Mouse (Mus musculus): ENCODE measurements around the gene Tspoap1. TPM values are rescaled to one million over a fixed set of nuclear protein-coding genes. Genes with fewer than 3 reads are reported as not detected.

The Tspoap1 gene
- polyA plus RNA-seq, 2 experiments: 1.1 to 5.5 TPM

GRCm38 (mm10) chr11:87761806-87762701, 1.7 kb downstream of the Tspoap1 start:
- 59% methylated on average over 14 of the region's 14 CpGs for WGBS (ENCODE audit: insufficient replicate concordance)
- Histone ChIP-seq H3K36me3 (replicated peaks; ENCODE audit: control insufficient read depth, insufficient read depth, low read depth) (peaks cover 13% of the 10 kb centered on the region), H3K9ac (replicated peaks) (no peak overlapping the region), H3K4me3 (ENCODE audit: insufficient read depth in 1 of 2, low read depth in 2 of 2, low read length in 2 of 2) (no peak overlapping the region), H3K27ac (no peak overlapping the region), H3K4me2 (ENCODE audit: low read depth) (no peak overlapping the region), H3K9me3 (ENCODE audit: control insufficient read depth, low read length) (no peaks in the 10 kb centered on the region), H3K27me3 (ENCODE audit: control insufficient read depth, insufficient read depth, low read length) (peaks cover 49% of the 10 kb centered on the region), H3K4me1 (replicated peaks; ENCODE audit: control insufficient read depth in 2 of 2, insufficient read depth in 2 of 2, low read length in 1 of 2) (peaks cover 0 to 5% of the 10 kb centered on the region in 2 experiments; a peak in 1 of 4 replicates)
- no peak for TF ChIP-seq CTCF (IDR thresholded peaks at IDR 0.05; ENCODE audit: low read depth)
- no peak for TF ChIP-seq EP300 (IDR thresholded peaks at IDR 0.05; ENCODE audit: low read depth)
- no peak for DNase-seq (ENCODE audit: low read depth in 3 of 3, low spot score in 3 of 3)
- ATAC-seq (ENCODE audit: insufficient read depth): no peak

- H3K4me3 ChIP-seq (ENCODE audit: insufficient read depth in 1 of 2, low read depth in 2 of 2, low read length in 2 of 2): no peak overlapping the region
- H3K36me3 ChIP-seq (replicated peaks; ENCODE audit: control insufficient read depth, insufficient read depth, low read depth): peaks cover 5% of the 10 kb centered on the region
- H3K4me1 ChIP-seq (replicated peaks; ENCODE audit: control insufficient read depth in 2 of 2, insufficient read depth in 2 of 2, low read length in 1 of 2): peaks cover 0 to 5% of the 10 kb centered on the region in 2 experiments; a peak in 1 of 4 replicates
- no peak overlapping the region for H3K27ac ChIP-seq
- WGBS (ENCODE audit: insufficient replicate concordance): 65% methylated on average over 12 of the region's 12 CpGs
- no peaks in the 10 kb centered on the region for H3K9me3 ChIP-seq (ENCODE audit: control insufficient read depth, low read length)
- DNase-seq (ENCODE audit: low read depth in 3 of 3, low spot score in 3 of 3) (no peak), ATAC-seq (ENCODE audit: insufficient read depth) (no peak)
- TF ChIP-seq CTCF (IDR thresholded peaks at IDR 0.05; ENCODE audit: low read depth): no peak
- TF ChIP-seq EP300 (IDR thresholded peaks at IDR 0.05; ENCODE audit: low read depth): no peak
- no peak overlapping the region for H3K4me2 ChIP-seq (ENCODE audit: low read depth)
- peaks cover 49% of the 10 kb centered on the region for H3K27me3 ChIP-seq (ENCODE audit: control insufficient read depth, insufficient read depth, low read length)
- no peak overlapping the region for H3K9ac ChIP-seq (replicated peaks)
These were observed 2.5 kb downstream of the Tspoap1 start for GRCm38 (mm10) chr11:87762702-87763385.

- H3K9ac ChIP-seq (replicated peaks): no peak overlapping the region
- H3K9me3 ChIP-seq (ENCODE audit: control insufficient read depth, low read length): no peaks in the 10 kb centered on the region
- peaks cover 0 to 3% of the 10 kb centered on the region in 2 experiments; a peak in 2 of 4 replicates for H3K4me1 ChIP-seq (replicated peaks; ENCODE audit: control insufficient read depth in 2 of 2, insufficient read depth in 2 of 2, low read length in 1 of 2)
- TF ChIP-seq CTCF (IDR thresholded peaks at IDR 0.05; ENCODE audit: low read depth) (no peak), EP300 (IDR thresholded peaks at IDR 0.05; ENCODE audit: low read depth) (no peak)
- peak overlapping the region; percentile 28 to 43; a peak in 3 of 4 replicates for H3K4me3 ChIP-seq (ENCODE audit: insufficient read depth in 1 of 2, low read depth in 2 of 2, low read length in 2 of 2)
- peaks cover 49% of the 10 kb centered on the region for H3K27me3 ChIP-seq (ENCODE audit: control insufficient read depth, insufficient read depth, low read length)
- no peak overlapping the region for H3K27ac ChIP-seq
- DNase-seq (ENCODE audit: low read depth in 3 of 3, low spot score in 3 of 3) (no peak), ATAC-seq (ENCODE audit: insufficient read depth) (no peak)
- peak overlapping the region; percentile 62 for H3K4me2 ChIP-seq (ENCODE audit: low read depth)
- H3K36me3 ChIP-seq (replicated peaks; ENCODE audit: control insufficient read depth, insufficient read depth, low read depth): no peaks in the 10 kb centered on the region
- 29% methylated on average over 17 of the region's 17 CpGs for WGBS (ENCODE audit: insufficient replicate concordance)
These were observed 3.2 kb downstream of the Tspoap1 start for GRCm38 (mm10) chr11:87763511-87763987.

GRCm38 (mm10) chr11:87763988-87764876, 3.9 kb downstream of the Tspoap1 start:
- no peaks in the 10 kb centered on the region for H3K36me3 ChIP-seq (replicated peaks; ENCODE audit: control insufficient read depth, insufficient read depth, low read depth)
- DNase-seq (ENCODE audit: low read depth in 3 of 3, low spot score in 3 of 3): no peak
- no peak for ATAC-seq (ENCODE audit: insufficient read depth)

More at GRCm38 (mm10) chr11:87763988-87764876, 3.9 kb downstream of the Tspoap1 start:
- WGBS (ENCODE audit: insufficient replicate concordance): 4% methylated on average over 65 of the region's 65 CpGs
- Histone ChIP-seq H3K27me3 (ENCODE audit: control insufficient read depth, insufficient read depth, low read length) (peaks cover 49% of the 10 kb centered on the region), H3K27ac (no peak overlapping the region), H3K9me3 (ENCODE audit: control insufficient read depth, low read length) (no peaks in the 10 kb centered on the region), H3K4me1 (replicated peaks; ENCODE audit: control insufficient read depth in 2 of 2, insufficient read depth in 2 of 2, low read length in 1 of 2) (peaks cover 0 to 5% of the 10 kb centered on the region in 2 experiments; a peak in 2 of 4 replicates), H3K4me3 (ENCODE audit: insufficient read depth in 1 of 2, low read depth in 2 of 2, low read length in 2 of 2) (peak overlapping the region; percentile 28 to 43; a peak in 3 of 4 replicates), H3K4me2 (ENCODE audit: low read depth) (peak overlapping the region; percentile 62), H3K9ac (replicated peaks) (0 out of 2 replicates have a peak overlapping the region, but pooled peaks have one; percentile 6)
- no peak for TF ChIP-seq EP300 (IDR thresholded peaks at IDR 0.05; ENCODE audit: low read depth)
- no peak for TF ChIP-seq CTCF (IDR thresholded peaks at IDR 0.05; ENCODE audit: low read depth)
